Mouse (Mus musculus): Measurements from ENCODE around the gene Hoxa6. TPM values are rescaled to one million over a fixed set of nuclear protein-coding genes. Genes with fewer than 3 reads are reported as not detected.
A peak's percentile ranks its signal among the peaks of the same experiment; 100 is the strongest.

The Hoxa6 gene
- polyA plus RNA-seq, 1 experiment from 2014 or later = 20.3 TPM

DNA sequence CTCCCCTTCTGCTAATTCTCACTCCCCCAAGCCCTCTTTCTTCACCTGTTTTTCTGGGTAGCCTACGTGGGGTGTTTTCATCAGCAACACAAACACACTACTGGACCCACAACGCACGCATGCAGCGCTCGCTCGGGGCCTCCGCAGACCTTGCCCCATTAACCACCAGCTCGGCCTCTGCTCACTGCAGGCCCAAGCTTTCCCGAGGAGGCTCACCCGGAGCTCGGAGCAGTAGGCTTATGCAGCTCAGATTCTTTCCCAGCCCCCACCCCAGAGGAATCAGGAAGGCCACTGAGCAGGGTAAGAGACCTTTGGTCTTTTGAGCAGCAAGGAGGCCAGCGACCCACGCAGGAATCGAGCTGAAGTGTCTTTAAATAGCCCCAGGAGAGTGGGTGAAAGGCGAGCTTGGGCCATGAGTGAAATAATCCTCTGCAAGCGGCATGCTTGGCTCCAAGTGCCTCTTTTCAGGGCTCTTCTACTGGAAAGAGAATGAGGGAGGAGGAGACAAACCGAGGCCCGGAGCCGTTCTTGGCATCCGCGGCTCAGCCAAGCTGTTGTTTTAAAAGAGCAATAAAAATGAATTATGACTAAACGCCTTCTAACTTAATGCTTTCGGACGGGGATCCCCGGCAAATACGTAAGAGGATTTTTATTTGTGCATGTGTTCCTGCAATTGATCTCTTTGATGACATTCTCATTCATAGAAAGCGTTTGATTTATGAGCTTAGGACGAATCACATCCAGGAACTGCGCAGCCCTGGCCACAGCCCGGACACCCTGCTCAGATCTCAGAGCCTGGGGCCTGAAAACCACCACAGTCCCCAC is 47.8 kb downstream of the Hoxa6 start:
- Histone ChIP-seq H3K27ac (replicated peaks) (peak overlapping the region; percentile 99), H3K4me3 (peak overlapping the region; percentile 89), H3K27me3 (peaks cover 11% of the 10 kb centered on the region; the same call in 1 of the 2 replicates), H3K4me1 (replicated peaks) (peaks cover 91% of the 10 kb centered on the region), H3K9me3 (no peaks in the 10 kb centered on the region), H3K4me2 (peak overlapping the region; percentile 75), H3K9ac (peak overlapping the region; percentile 92), H3K36me3 (no peaks in the 10 kb centered on the region)
- under 1% methylated on average over 30 of the region's 30 CpGs for WGBS
- 0 out of 2 replicates have a peak, but pooled peaks have one; percentile 29 for ATAC-seq (ENCODE audit: low read depth)

DNA sequence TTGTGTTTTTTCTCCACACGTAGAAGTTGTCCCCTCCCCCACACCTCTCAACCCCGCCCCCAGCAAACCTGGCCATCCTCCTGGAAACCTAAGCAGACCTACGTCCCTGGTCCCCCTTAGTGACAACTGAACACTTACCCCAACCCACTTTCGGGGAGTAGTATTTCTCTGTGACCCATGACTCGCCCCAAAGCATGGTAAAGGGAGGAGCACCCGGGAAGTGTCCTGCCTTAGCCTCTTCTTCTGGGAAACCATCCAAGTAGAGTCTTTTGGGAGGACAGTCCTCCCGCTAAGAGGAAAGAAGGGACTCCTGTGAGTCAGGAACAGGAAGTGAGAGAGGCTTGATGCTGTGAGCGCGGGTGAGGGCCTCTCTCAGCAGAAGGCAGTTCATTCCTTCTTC is 48.5 kb downstream of the Hoxa6 start:
- Histone ChIP-seq H3K4me2 (peak overlapping the region; percentile 75), H3K27me3 (peaks cover 15% of the 10 kb centered on the region), H3K27ac (replicated peaks) (peak overlapping the region; percentile 99), H3K4me3 (peak overlapping the region; percentile 89), H3K4me1 (replicated peaks) (peaks cover 85% of the 10 kb centered on the region), H3K36me3 (no peaks in the 10 kb centered on the region), H3K9me3 (no peaks in the 10 kb centered on the region), H3K9ac (peak overlapping the region; percentile 92)
- WGBS = 5% methylated on average over 9 of the region's 9 CpGs
- no peak for ATAC-seq (ENCODE audit: low read depth)

DNA sequence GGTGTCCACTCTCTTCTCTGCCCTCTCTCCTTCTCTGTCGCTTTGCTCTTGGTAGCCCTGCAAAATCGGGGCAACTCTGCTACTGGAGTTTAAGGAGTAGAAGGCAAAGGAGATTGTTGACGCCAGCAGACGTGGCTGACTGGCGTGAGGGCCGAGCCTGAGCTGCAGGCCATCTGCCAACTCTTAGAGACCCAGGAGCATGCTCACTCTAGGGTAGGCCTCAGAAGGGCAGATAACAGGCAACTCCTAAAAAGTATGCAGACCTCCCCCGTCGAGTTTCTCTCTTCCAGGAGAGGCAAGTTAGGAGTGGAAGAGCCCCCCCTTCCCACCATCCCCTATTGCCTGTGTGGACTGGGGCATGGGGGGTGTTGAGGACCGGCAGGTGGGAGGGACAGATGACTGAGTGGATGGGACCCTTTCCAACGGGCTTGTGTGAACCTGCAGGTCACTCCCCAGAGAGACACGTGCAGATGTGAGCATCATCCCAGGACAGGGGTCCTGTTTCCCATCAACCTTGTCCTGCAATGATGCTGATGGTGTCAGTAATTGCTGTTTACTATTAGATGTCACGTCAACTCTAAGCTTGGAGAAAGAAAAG is 49.3 kb downstream of the Hoxa6 start:
- Histone ChIP-seq H3K9ac (peak overlapping the region; percentile 92), H3K4me3 (peak overlapping the region; percentile 89), H3K27me3 (peaks cover 15% of the 10 kb centered on the region), H3K27ac (replicated peaks) (peak overlapping the region; percentile 99), H3K4me2 (peak overlapping the region; percentile 75), H3K4me1 (replicated peaks) (peaks cover 84% of the 10 kb centered on the region), H3K9me3 (no peaks in the 10 kb centered on the region), H3K36me3 (no peaks in the 10 kb centered on the region)
- ATAC-seq (ENCODE audit: low read depth) = no peak
- 1% methylated on average over 12 of the region's 12 CpGs for WGBS

DNA sequence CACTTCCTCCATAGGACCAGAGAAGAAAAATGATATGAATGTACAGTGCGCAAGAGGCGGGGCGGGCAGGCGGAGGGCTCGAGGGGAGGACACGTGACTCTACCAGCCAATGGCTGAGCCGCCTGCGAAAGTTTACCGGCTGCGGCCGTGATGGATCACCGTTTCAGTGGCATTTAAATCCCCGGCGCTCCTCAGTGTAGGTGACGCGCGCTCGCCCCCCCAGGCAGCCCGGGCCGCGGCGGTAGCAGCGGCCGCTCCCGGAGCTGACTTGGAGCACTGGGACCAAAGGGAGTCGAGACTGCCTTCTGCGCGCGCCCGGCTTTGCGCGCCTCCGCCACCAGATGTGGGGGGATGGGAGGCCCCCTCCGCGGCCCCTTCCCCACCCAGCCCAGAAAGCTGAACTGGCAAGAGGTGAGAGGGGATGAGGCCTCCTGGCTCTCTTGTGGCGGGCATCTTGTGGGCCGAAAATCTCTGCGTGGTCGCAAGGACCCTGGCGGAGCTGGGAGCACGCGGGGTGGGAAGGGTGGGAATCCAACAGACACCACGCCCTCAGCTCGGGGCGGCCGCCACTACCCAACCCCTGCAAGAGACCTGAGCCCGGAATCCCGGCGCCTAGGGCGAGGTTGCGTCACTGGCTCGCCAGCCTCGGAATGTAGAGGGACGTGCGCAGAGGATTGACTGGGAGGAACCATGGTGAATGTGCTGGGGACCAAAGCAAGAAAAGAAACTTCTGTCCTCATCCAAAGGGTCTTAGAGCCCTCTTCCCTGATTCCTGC is 50.1 kb downstream of the Hoxa6 start, which contains the start of gene Hoxa1:
Hoxa1 (minus strand) TSS at position 42 of the 776 bp plus-strand sequence.
- Histone ChIP-seq H3K4me1 (replicated peaks) (peaks cover 83% of the 10 kb centered on the region), H3K27ac (replicated peaks) (peak within 1 kb of the TSS; percentile 99), H3K36me3 (no peaks in the 10 kb centered on the region), H3K9ac (peak within 1 kb of the TSS; percentile 92), H3K4me2 (peak within 1 kb of the TSS; percentile 75), H3K4me3 (peak within 1 kb of the TSS; percentile 89), H3K9me3 (no peaks in the 10 kb centered on the region), H3K27me3 (peaks cover 15% of the 10 kb centered on the region)
- under 1% methylated on average over 50 of the region's 55 CpGs for WGBS
- ATAC-seq (ENCODE audit: low read depth) = peak; percentile 90

DNA sequence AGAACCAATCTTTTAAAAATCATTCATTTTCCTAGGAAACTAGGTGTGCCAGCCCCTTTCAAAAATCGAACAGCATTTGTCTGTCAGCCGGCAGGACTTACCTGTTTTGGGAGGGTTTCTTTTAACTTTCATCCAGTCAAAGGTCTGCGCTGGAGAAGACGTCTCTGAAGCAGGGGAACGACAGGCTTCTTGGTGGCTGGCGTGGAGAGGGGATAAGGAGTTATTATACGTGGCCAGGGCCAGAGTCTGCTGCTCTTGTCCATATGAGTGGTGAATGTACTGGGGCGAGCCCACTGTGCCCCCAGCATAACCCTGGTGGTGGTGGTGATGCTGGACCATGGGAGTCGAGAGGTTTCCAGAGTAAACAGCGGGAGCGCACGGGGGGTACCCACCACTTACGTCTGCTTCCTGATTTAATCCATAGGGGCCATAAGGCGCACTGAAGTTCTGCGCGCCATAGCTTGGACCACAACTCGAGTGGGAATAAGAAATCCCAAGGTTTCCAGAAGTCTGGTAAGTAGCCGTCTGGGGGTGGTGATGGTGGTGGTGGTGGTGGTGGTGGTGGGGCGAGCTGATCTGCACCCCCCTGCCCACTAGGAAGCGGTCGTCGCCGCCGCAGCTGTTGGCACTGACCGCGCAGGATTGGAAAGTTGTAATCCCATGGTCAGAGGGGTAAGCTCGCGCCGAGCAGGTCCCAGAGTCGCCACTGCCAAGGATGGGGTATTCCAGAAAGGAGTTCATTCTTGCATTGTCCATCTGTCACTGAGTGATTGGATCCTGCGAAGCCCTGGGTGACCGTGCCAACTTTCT is 50.9 kb downstream of the Hoxa6 start:
- Histone ChIP-seq H3K36me3 (no peaks in the 10 kb centered on the region), H3K27me3 (peaks cover 20% of the 10 kb centered on the region), H3K4me1 (replicated peaks) (peaks cover 83% of the 10 kb centered on the region), H3K4me3 (peak overlapping the region; percentile 89), H3K27ac (replicated peaks) (peak overlapping the region; percentile 68), H3K9ac (peak overlapping the region; percentile 92), H3K4me2 (peak overlapping the region; percentile 75), H3K9me3 (no peaks in the 10 kb centered on the region)
- 1% methylated on average over 32 of the region's 32 CpGs for WGBS
- peak; percentile 33; the same call in 1 of the 2 replicates for ATAC-seq (ENCODE audit: low read depth)

DNA sequence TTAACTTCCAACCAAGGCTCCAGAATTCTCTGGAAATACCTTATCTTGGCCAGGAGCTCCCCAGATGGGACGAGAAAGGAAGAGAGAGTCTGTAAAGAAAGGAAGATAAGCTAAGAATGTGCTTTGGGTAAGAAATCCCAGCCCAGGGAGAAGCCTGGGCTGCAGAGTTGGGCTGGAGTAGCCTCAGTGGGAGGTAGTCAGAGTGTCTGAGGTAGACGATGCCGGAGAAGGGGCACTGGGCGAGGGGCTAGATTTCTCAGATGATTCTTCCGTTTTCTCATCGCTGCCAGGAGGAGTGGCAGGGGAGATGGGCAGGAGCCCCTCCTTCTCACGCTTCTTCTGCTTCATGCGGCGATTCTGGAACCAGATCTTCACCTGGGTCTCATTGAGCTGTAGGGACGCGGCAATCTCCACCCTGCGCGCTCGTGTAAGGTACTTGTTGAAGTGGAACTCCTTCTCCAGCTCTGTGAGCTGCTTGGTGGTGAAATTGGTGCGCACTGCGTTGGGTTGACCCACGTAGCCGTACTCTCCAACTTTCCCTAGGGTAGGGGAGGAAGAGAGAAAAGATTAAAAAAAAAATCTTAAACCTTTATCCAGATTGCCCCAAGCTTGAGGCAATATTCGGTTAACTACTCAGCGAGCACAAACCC is 51.8 kb downstream of the Hoxa6 start:
- Histone ChIP-seq H3K9ac (peak overlapping the region; percentile 92), H3K4me2 (peak overlapping the region; percentile 75), H3K4me1 (replicated peaks) (peaks cover 81% of the 10 kb centered on the region), H3K4me3 (peak overlapping the region; percentile 89), H3K27me3 (peaks cover 26% of the 10 kb centered on the region), H3K9me3 (no peaks in the 10 kb centered on the region), H3K27ac (replicated peaks) (no peak overlapping the region; the same call in 1 of the 2 replicates), H3K36me3 (no peaks in the 10 kb centered on the region)
- 3% methylated on average over 20 of the region's 20 CpGs for WGBS
- no peak for ATAC-seq (ENCODE audit: low read depth)

MicroRNA genes within 50 kb of the gene (microRNA counts, 519-probe panel; counts per million panel counts)
- microRNA mmu-miR-196b = 4,452 counts per million, percentile 75 among the panel's probes with 10 or more counts

Small RNA genes lying within 50 kb of the gene (microRNA-seq; reads per million reads assigned to microRNA genes)
- 6,037 reads per million, percentile 94 among the genes with 10 or more reads in this experiment for gene Mir196b

Other genes starting within 250 kb of the Hoxa6 start
- 37.0 and 44.6 TPM in 2 replicates for gene Skap2, start 196.2 kb downstream of the Hoxa6 start, polyA plus RNA-seq (2015; fragmentation: Nextera tagmentation; extraction: Ambion mirVana)
- 2.0 and 3.0 TPM in 2 replicates for gene Hoxa1, start 50.4 kb downstream of the Hoxa6 start, polyA plus RNA-seq (2015; fragmentation: Nextera tagmentation; extraction: Ambion mirVana)
- gene Hoxa2, start 43.9 kb downstream of the Hoxa6 start, polyA plus RNA-seq (2015; fragmentation: Nextera tagmentation; extraction: Ambion mirVana) = 11.9 and 13.7 TPM in 2 replicates
- 3.5 and 4.1 TPM in 2 replicates for gene 5730596B20Rik, start 31.2 kb downstream of the Hoxa6 start, polyA plus RNA-seq (2015; fragmentation: Nextera tagmentation; extraction: Ambion mirVana)
- 5.7 and 5.8 TPM in 2 replicates for gene Hoxa4, start 17.0 kb downstream of the Hoxa6 start, polyA plus RNA-seq (2015; fragmentation: Nextera tagmentation; extraction: Ambion mirVana)
- gene Hoxa5, start 4.1 kb downstream of the Hoxa6 start, polyA plus RNA-seq (2015; fragmentation: Nextera tagmentation; extraction: Ambion mirVana) = 44.7 and 66.8 TPM in 2 replicates
- gene Hoxa3, start 4.6 kb upstream of the Hoxa6 start, polyA plus RNA-seq (2015; fragmentation: Nextera tagmentation; extraction: Ambion mirVana) = 13.9 and 16.4 TPM in 2 replicates
- not detected in 2 replicates for gene Gm28308, start 4.6 kb upstream of the Hoxa6 start, polyA plus RNA-seq (2015; fragmentation: Nextera tagmentation; extraction: Ambion mirVana)
- 117 and 125 TPM in 2 replicates for gene Hoxa7, start 13.1 kb upstream of the Hoxa6 start, polyA plus RNA-seq (2015; fragmentation: Nextera tagmentation; extraction: Ambion mirVana)
- gene Hoxa9, start 22.4 kb upstream of the Hoxa6 start, polyA plus RNA-seq (2015; fragmentation: Nextera tagmentation; extraction: Ambion mirVana) = 125 and 130 TPM in 2 replicates
- 77.8 and 86.6 TPM in 2 replicates for gene Hoxa10, start 32.1 kb upstream of the Hoxa6 start, polyA plus RNA-seq (2015; fragmentation: Nextera tagmentation; extraction: Ambion mirVana)
- 4.7 and 5.7 TPM in 2 replicates for gene Hoxa11, start 37.1 kb upstream of the Hoxa6 start, polyA plus RNA-seq (2015; fragmentation: Nextera tagmentation; extraction: Ambion mirVana)
- 0.08 and 0.32 TPM in 2 replicates for gene Hoxa13, start 52.2 kb upstream of the Hoxa6 start, polyA plus RNA-seq (2015; fragmentation: Nextera tagmentation; extraction: Ambion mirVana)
- 1.7 and 2.3 TPM in 2 replicates for gene Evx1, start 104.8 kb upstream of the Hoxa6 start, polyA plus RNA-seq (2015; fragmentation: Nextera tagmentation; extraction: Ambion mirVana)

All from neural tube, embryonic 13.5 days (tissue).